Mouse (Mus musculus): ENCODE data around the gene Olfr622.

- TF ChIP-seq CTCF (IDR thresholded peaks at IDR 0.05; ENCODE audit: borderline replicate concordance, insufficient read depth, low read depth, low read length) (no peak), POLR2A (IDR thresholded peaks at IDR 0.05; ENCODE audit: borderline replicate concordance, insufficient read depth, low read length) (no peak)
Observed at GRCm38 (mm10) chr7:103607425-103607824, 35.1 kb downstream of the Olfr622 start.
